Mouse (Mus musculus) right cerebral cortex, postnatal 14 days (tissue): ENCODE measurements at regions not wholly inside any gene's neighbourhood (a gene's known extent, or its start where the extent isn't known, plus 50 kb on each side); places are given as distances from the start of the nearest gene placed in this dataset.
A peak's percentile ranks its signal among the peaks of the same experiment; 100 is the strongest.
"Not testable (repeated sequence)": the region's sequence is repeated elsewhere in the genome, so short reads cannot be mapped to it uniquely, and the experiment has no call there.

Source experiments
- DNase-seq: peaks from one replicate; pipeline ENCODE4 v3.0.0; 2022

DNA sequence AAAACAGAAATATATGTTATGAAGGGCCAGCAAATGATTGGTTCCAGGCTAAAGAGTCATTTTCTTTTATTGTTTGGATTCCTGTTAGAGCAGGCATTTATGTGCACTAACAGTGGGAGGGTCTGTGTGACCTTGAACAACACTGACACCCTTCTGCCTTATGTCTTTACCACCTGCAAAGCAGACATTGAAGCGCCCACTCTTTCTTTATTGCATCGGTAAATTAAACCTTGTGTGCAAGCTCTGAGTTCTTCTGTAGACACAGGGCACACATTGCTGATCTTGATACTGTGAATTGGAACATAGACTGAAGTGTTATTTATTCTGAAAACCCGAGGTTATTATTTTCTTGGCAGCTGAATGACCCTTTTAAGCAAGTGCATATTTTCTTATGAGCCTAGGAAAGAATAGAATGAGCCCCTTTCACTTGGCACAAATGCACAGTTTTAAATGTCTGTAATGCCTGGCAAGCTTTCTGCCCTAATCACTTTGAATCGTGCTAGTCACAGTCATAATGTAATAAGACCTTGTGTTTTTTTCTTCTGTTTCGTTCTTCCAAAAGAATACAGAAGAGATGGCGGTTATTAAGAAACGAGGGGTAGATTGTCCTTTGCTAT is 125.1 kb upstream of the Cobl start:
- DNase-seq = no peak

DNA sequence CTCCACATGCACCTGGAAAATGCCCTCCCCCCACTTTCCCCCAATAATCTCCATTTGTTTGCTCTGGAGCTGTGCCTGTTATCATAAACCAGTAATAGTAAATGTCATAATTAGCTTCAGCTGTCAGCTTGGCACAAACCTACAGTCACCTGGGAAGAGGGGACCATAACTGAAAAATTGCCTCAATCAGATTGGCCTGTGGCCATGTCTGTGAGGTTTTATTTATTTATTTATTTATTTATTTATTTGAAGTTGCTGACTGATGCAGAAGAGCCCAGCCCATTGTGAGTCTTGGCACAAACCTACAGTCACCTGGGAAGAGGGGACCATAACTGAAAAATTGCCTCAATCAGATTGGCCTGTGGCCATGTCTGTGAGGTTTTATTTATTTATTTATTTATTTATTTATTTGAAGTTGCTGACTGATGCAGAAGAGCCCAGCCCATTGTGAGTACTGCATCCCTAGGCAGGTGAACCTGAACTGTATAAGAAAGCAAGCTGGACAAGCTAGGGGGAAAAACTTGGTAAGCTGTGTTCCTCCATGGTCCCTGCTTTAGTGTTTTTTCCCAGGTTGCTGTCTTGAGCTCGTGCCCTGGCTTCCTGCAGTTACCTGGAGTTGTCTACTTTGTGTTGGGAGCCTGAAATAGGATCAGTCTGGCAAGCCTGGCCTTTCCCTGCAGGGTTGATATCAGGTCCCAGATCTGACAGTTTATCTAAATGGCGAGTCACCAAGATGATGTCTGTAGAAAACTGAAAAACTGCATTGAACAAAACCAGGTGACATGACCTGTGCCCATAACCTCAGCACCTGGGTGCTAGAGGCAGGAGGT is 120.3 kb upstream of the Cobl start:
- not testable (repeated sequence) for DNase-seq

GRCm38 (mm10) chr11:12578999-12579576 is 114.3 kb upstream of the Cobl start:
- peak; percentile 77 for DNase-seq

GRCm38 (mm10) chr11:12559663-12560062 is 94.9 kb upstream of the Cobl start:
- no peak for DNase-seq

DNA sequence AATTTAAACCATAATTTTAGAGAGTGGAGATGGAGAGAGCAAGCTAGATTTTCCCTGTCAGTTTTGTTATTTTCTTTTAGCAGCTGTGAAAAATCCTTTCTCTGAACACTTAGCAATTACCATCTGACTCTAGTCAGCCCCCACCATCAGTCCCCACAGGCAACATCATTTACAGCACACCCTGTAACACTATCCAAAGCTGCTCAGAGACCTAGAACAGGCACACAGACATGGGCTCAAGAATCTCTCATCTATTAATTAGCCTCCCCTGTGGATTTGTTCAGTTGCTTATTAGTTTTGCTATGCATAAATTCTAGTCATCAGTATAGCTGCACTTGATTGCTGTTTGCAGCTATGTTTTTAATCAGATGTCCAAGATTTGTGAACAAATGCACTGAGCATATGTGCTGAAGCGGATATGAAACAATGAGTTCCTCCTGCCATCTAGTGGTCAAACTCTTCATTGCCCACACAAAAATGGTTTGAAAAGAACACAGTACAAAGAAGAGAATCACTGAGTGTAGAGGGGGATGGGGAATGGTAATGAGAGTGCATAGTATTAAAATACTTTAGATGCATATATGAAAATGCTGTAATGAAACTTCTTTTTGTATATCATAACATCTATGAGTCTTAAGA is 94.4 kb upstream of the Cobl start:
- DNase-seq = no peak

- no peak for DNase-seq
Measured at GRCm38 (mm10) chr11:12558176-12558575, 93.4 kb upstream of the Cobl start.

DNA sequence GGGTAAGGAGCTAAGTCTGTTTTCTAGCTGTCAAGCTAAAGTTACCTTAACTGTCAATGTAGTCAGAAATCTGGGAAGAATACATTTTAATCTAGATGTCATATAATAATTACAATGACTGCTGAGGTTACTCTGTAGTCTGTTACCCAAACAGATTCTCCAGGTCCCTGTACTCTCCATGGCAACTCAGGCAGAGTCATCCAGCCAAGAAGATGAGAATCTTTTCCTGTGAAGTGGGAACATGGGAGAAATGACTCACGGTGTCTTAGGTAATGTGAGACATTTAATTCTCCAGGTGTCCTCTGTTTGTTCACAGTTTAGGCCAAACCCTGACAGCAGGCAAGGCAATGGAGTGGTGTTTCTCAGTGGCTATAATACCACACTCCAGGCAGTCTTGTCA is 81.0 kb upstream of the Cobl start:
- no peak for DNase-seq

DNA sequence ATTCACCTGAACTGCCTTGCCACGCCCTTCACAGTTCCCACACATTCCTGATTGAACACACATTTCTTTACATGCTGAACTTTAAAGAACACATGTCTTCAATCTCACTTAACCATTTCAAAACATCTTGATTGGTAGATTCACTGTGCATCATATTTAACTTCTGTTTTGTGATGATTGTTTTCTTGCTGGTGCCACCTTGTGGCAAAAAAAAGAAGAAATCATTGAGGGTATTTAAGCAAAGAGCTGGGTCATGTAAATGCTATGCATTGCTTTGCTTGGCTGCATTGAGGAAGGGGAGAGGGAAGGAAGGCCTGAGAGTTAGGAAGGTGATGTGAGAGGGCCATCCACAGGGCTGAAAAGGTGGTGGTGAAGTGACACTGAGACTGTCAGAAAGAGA is 78.3 kb upstream of the Cobl start:
- no peak for DNase-seq

- DNase-seq = peak; percentile 59
Measured at GRCm38 (mm10) chr11:12540333-12540870, 75.6 kb upstream of the Cobl start.

GRCm38 (mm10) chr11:12535063-12535462 is 70.3 kb upstream of the Cobl start:
- DNase-seq = no peak

DNA sequence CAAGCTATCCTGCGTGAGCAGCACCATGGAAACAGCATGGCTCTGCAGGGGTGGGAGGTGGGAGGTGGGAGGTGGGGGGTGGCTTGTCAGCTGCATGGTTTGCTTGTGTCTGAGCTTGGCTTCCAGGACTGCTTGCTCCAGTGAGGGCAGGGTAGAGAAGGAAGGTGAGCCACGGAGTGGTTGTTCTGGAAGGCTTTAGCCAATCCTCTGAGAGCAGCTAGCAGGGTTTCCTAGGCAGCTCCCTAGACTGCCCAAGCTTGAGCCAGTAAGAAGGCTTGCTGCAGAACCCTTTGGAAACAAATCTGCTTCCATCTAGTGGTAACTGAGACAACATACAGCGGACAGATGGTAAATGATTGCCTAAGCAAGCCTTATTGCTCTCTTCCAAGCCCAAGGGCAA is 67.5 kb upstream of the Cobl start:
- DNase-seq = peak; percentile 38

- not testable (repeated sequence) for DNase-seq
Measured at GRCm38 (mm10) chr11:12522063-12522462, 57.3 kb upstream of the Cobl start.

DNA sequence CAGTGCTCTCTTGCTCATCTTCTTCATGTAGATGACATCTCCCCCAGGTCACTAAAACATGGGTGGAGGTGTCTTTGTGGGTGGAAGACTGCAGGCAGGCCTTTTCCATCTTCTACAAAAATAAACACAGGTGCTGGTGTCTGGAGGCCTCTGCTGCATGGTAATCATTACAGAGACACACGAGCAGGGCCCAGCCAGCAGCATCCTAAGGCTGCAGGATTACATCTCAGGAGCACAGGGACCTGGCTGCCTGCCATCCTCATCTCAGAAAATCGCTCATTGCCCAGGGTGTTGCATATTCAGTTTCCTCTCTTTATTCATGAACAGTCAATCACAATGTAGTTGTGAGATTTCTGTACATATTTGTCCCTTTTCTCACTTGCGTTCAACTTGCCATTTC is 56.5 kb upstream of the Cobl start:
- DNase-seq = peak; percentile 31

GRCm38 (mm10) chr11:12516374-12516773 is 51.6 kb upstream of the Cobl start:
- no peak for DNase-seq
